Mouse (Mus musculus): Measurements from ENCODE around the gene Upk3b.
"Not testable (repeated sequence)": the region's sequence is repeated elsewhere in the genome, so short reads cannot be mapped to it uniquely, and the experiment has no call there.

Gene Upk3b

GRCm38 (mm10) chr5:136034868-136035267, 3.4 kb upstream of the Upk3b start:
- no peak for DNase-seq (ENCODE audit: extremely low read depth, low read depth)

GRCm38 (mm10) chr5:136035285-136035684, 3.0 kb upstream of the Upk3b start:
- DNase-seq (ENCODE audit: extremely low read depth, low read depth) = no peak

GRCm38 (mm10) chr5:136036667-136037066, 1.6 kb upstream of the Upk3b start:
- no peak for DNase-seq (ENCODE audit: extremely low read depth, low read depth)

DNA sequence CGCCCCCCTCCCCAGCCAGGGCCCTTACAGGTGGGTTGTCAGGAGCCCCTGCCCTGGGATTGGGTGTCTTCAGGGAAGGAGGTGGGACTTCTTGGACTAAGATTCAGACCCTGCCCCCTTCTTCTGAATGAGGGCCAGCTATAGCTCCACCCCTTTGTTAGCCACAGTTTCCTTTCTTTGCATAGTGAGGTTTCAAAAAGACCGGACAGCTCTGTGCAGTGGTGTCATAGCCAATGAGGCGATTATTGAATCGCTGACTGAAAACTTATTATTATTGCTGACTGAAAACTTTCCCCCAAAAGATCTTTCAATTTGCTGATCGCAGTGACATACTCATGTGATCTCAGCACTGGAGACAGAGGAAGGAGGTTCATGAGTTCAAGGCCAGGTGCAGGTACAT, 1.9 kb downstream of the Upk3b start:
- DNase-seq (ENCODE audit: extremely low read depth, low read depth) = no peak

DNA sequence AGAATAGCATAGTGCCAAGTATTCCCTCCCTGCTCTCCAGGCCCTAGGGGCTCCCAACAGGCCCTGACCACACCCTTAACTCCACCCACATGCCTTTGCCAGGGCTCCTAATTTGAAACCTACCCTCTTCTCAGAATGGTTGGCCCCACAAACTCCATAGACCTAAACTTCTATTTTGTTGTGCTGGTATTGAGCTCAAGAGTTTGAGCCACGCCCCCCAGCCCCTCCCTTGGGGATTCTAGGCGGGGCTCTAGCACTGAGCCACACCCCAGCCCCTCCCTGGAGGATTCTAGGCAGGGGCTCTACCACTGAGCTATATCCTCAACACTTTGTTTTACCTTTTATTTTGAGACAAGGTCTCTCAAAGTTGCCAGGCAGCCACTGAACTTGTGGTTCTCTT, 3.0 kb downstream of the Upk3b start:
- no peak for DNase-seq (ENCODE audit: extremely low read depth, low read depth)

- DNase-seq (ENCODE audit: extremely low read depth, low read depth) = no peak
Measured at GRCm38 (mm10) chr5:136041666-136042065, 3.4 kb downstream of the Upk3b start.

DNA sequence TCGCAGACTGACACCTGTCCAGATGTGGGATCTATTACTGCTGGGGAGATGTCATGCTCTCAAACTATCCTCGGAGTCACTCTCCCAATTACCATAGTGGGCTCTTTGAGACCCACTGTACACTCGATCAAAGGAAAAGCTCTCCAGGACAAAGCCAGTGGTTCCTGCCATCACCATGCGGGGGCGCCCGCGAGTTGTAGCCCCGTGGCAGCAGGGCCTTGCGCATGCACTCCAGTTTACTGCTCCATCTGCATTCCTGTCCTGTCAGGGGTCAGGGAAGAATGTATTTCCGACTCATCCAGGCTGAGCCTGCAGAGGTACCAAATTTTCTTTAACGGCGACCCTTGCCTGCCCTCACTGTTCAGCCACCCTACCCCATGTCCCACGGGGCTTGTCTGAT, 6.6 kb downstream of the Upk3b start:
- DNase-seq (ENCODE audit: extremely low read depth, low read depth) = no peak

DNA sequence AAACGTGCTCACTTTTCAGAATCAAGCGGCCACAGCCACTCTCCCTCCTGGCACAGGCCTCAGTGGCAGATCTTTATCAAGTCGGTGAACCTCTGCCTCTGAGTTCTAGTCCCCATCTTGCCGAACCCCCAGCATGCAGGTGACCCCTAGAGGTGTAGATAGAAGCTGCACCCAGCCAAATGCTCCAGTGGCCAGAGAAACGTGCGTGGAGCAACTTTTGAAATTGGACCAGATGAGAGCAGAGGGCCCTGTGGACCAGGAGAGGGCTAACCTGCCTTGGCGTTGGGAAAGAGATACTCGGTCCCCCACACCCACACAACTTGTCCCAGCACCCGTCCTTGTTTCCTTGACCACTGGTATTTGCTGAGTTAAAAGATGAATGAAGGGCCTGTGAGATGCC, 7.1 kb downstream of the Upk3b start:
- no peak for DNase-seq (ENCODE audit: extremely low read depth, low read depth)

DNA sequence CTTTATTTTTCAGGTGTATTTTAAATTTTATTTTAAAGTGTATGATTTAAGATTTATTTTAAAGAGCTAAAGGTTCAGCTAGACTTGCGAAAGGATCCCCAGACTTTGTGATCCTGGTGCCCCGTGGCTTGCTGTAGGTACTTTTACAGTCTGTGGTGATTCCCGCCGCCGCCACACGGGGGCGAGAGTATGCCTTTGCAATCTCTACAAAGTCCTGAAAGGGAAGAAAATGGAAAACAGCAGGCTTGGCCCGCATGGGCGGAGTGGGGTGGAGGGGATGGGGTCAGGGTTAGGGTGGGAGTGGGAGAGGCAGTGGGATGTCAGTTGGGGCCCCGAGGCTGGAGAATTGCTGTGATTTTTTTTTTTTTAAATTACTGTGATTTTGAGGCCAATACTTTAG, 7.7 kb downstream of the Upk3b start:
- DNase-seq (ENCODE audit: extremely low read depth, low read depth) = peak; percentile 40

GRCm38 (mm10) chr5:136048541-136048940, 10.2 kb downstream of the Upk3b start:
- DNase-seq (ENCODE audit: extremely low read depth, low read depth) = not testable (repeated sequence)

- no peak for DNase-seq (ENCODE audit: extremely low read depth, low read depth)
Measured at GRCm38 (mm10) chr5:136049926-136050325, 11.6 kb downstream of the Upk3b start.

- DNase-seq (ENCODE audit: extremely low read depth, low read depth) = no peak
Measured at GRCm38 (mm10) chr5:136051231-136052085, 13.2 kb downstream of the Upk3b start.

DNA sequence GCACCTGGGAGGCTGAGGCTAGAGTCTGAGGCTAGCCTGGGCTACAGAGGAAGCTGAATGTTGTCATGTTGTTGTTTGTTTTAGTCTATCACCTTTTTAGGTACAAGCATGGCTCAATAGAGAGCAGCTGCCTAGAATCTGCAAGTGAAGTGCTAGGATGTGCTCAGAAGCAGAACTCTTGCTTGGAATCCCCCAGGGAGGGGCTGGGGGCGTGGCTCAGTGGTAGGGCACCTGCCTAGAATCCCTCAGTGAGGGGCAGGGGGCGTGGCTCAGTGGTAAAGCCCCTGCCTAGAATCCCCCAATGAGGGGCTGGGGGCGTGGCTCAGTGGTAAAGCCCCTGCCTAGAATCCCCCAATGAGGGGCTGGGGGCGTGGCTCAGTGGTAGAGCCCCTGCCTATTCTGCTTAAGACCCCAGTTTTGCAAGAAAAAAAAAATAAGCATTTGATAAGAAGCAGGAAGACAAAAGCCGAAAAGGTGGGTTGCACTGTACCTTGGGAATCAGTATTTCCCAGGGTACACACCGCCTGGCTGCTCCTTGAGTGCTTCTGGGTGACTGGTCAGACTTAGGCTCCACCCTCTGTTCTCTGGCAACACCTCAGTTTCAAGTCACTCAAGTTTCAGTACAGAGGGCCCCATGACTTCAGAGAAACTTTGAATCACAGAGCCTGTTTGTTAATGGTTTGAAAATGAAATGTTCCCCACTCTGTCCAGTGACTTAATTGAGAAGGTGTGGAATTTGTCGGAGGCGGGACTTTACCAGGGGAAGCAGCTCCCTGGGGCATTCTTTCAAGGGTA, 14.8 kb downstream of the Upk3b start:
- DNase-seq (ENCODE audit: extremely low read depth, low read depth) = no peak

DNA sequence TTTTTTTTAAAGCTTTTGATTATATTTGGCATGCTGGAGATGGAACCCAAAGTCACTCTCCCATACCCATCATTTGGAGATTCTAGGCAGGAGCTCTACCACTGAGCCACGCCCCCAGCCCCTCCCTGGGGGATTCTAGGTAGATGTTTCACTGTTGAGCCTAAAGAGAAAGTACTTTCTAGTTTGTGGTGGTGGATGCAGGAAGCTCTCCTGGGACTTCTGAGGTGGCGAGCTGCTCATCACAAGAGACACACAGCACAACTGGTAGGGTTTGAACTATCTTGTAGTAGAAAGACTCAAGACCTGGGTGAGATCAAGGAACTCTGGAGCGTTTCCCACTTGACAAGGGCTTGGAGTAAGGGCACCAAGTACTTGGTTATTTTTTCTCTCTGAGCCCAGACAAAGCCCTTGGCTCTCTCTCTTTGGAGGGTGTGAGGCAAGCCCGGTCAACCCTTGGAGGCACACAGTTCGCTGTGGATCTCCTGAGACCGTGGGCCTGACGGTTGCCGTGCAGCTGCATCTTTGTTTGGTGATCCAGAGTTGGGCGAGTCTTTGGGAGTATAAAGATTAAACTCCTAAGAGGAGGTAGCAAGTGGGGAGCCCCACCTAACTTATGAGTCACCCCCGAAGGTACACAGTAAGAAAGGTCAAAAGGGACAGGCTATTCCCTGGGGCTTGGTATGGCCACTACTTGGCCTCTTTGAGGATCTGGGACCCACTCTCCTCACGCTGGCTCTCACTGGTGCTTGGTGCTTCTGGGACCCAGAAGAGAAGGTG, 16.2 kb downstream of the Upk3b start, which contains the start of gene Upk3bl:
Gene Upk3bl, plus strand, starts transcription at position 192 of the 777 bp plus-strand sequence.
- DNase-seq (ENCODE audit: extremely low read depth, low read depth) = no peak

GRCm38 (mm10) chr5:136056062-136056461, 17.8 kb downstream of the Upk3b start:
- DNase-seq (ENCODE audit: extremely low read depth, low read depth) = no peak

GRCm38 (mm10) chr5:136057085-136057484, 18.8 kb downstream of the Upk3b start:
- no peak for DNase-seq (ENCODE audit: extremely low read depth, low read depth)

DNA sequence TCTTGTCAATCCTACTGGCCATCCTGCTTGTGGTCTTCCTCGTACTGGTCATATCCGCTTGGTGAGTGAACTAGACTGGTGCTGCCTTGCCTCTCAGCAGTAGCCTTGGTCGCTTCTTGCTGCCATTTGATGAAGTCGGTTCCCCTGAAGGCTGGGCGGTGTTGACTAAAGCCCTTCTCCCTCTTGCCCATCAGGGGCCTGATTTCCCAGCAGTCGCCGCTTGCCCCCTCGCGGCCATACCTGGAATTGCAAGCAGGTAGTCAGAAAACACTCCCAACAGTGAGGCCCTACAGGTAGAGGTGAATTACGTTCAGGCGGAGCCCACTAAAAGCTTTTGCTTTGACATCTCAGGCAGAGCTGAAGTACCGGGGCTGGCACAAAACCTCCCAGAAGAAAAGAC, 23.3 kb downstream of the Upk3b start:
- no peak for DNase-seq (ENCODE audit: extremely low read depth, low read depth)

DNA sequence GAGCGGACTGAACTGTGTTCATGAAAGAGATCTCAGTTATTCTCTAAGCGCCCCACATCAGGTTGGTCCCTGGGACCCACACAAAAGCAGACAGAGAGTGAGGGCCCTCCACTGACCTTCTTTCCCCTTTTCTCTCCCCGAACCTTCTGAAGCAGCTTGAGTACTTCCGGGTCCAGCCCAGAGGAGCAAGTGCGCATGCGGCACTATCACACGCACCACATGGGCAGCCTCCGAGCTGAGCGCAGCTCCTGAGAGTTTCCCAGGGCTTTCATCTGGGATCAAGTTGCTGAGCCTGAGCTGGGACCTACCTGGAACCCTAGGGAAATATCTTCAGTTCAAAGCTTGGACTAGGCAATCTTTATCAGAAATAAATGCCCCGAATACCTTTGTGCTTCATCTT, 25.6 kb downstream of the Upk3b start:
- no peak for DNase-seq (ENCODE audit: extremely low read depth, low read depth)

DNA sequence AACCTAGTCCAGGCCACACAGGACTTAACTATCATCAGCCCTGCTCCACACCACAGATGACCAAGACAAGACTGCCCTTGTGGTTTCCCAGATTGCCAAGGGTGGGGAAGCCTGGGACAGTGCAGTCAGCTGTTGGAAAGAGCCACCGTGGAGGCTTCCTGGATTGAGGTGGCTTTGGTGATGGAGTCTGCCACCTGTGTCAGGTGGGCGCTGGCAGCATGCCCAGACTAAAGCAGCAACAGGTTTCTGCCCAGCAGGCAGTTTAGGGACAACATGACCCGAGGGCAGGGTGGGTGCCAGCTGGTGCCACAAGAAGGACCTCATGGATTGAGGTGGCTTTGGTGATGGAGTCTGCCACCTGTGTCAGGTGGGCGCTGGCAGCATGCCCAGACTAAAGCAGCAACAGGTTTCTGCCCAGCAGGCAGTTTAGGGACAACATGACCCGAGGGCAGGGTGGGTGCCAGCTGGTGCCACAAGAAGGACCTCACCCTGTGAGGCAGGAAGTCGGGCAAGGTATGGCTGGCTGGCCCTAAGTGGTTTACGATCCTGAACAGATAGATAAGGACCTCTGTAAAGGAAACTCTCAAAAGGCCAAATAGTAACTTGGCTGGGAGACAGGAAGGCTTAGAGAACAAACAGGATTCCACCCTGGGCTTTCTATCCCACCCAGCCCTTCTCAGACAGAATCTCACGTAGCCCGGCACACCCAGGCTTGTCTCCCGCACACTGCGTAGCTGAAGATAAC, 28.3 kb downstream of the Upk3b start:
- DNase-seq (ENCODE audit: extremely low read depth, low read depth) = not testable (repeated sequence)

DNA sequence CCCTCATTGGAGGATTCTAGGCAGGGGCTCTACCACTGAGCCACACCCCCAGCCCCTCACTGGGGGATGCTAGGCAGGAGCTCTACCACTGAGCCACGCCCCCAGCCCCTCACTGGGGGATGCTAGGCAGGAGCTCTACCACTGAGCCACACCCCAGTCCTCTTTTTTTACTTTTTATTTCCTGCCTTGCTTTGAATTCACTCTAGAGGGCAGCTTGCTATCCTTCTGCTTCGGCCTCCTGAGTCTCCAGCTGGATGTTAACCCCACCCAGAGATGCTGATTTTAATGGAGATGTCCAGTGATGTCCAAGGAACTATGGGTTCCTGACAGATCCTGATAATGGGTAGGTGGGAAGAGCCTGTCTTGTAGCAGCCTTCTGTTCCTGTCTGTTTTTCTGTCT, 31.1 kb downstream of the Upk3b start:
- no peak for DNase-seq (ENCODE audit: extremely low read depth, low read depth)

DNA sequence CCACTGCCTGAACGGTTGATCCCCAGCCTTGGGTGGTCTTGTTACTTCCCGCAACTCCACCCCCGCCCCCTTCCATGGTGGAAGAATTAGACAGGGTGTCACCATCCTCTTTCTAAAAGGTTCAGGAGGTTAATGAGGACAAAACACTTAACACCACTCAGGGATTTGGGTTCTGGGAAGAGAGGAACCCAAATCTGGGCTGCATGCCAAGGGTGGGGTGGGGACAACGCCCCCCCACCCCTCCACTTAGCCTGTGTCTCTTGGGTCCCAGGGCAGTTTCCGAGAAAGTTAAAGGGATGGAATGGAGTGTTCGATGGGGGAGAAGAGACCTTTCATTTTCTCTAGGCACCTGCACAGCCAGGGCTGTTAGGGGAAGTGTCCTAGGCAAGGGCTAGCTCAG, 34.8 kb downstream of the Upk3b start:
- DNase-seq (ENCODE audit: extremely low read depth, low read depth) = no peak

Data from MEL-GATA-1-ER (cell line).